Mouse (Mus musculus): ENCODE measurements around the gene Lipa. TPM values are rescaled to one million over a fixed set of nuclear protein-coding genes. Genes with fewer than 3 reads are reported as not detected.

The Lipa gene
- polyA plus RNA-seq, 1 experiment from 2014 or later = 28.6 TPM

GRCm38 (mm10) chr19:34517197-34517596 lies 10.1 kb downstream of the Lipa start:
- no peaks in the 10 kb centered on the region for H3K4me1 ChIP-seq (replicated peaks; ENCODE audit: control insufficient read depth, insufficient read depth, low read length)
- no peak for DNase-seq (ENCODE audit: low spot score)
- no peak overlapping the region for H3K4me2 ChIP-seq (replicated peaks)
- H3K36me3 ChIP-seq (replicated peaks; ENCODE audit: control insufficient read depth, insufficient read depth) = no peaks in the 10 kb centered on the region; the same call in 1 of the 2 replicates
- H3K27me3 ChIP-seq (ENCODE audit: control insufficient read depth, insufficient read depth, low read length) = no peaks in the 10 kb centered on the region
- H3K27ac ChIP-seq = no peak overlapping the region
- 95% methylated on average over 3 of the region's 3 CpGs for WGBS
- H3K9me3 ChIP-seq (ENCODE audit: control insufficient read depth, low read length) = no peaks in the 10 kb centered on the region
- ATAC-seq (ENCODE audit: low FRiP score) = no peak
- no peak overlapping the region for H3K4me3 ChIP-seq (replicated peaks; ENCODE audit: low read length)
- no peak overlapping the region for H3K9ac ChIP-seq

- Histone ChIP-seq H3K9ac (no peak overlapping the region), H3K9me3 (ENCODE audit: control insufficient read depth, low read length) (no peaks in the 10 kb centered on the region), H3K4me3 (replicated peaks; ENCODE audit: low read length) (no peak overlapping the region), H3K27ac (no peak overlapping the region), H3K27me3 (ENCODE audit: control insufficient read depth, insufficient read depth, low read length) (no peaks in the 10 kb centered on the region), H3K36me3 (replicated peaks; ENCODE audit: control insufficient read depth, insufficient read depth) (no peaks in the 10 kb centered on the region; the same call in 1 of the 2 replicates), H3K4me2 (replicated peaks) (no peak overlapping the region), H3K4me1 (replicated peaks; ENCODE audit: control insufficient read depth, insufficient read depth, low read length) (no peaks in the 10 kb centered on the region)
- ATAC-seq (ENCODE audit: low FRiP score) = no peak
- no peak for DNase-seq (ENCODE audit: low spot score)
- 89% methylated on average over 2 of the region's 2 CpGs for WGBS
Observed at GRCm38 (mm10) chr19:34516346-34516745, 10.9 kb downstream of the Lipa start.

- Histone ChIP-seq H3K9me3 (ENCODE audit: control insufficient read depth, low read length) (no peaks in the 10 kb centered on the region), H3K27me3 (ENCODE audit: control insufficient read depth, insufficient read depth, low read length) (no peaks in the 10 kb centered on the region), H3K4me1 (replicated peaks; ENCODE audit: control insufficient read depth, insufficient read depth, low read length) (no peaks in the 10 kb centered on the region), H3K36me3 (replicated peaks; ENCODE audit: control insufficient read depth, insufficient read depth) (peaks cover under 1% of the 10 kb centered on the region; the same call in 1 of the 2 replicates), H3K9ac (no peak overlapping the region), H3K4me3 (replicated peaks; ENCODE audit: low read length) (no peak overlapping the region), H3K27ac (no peak overlapping the region), H3K4me2 (replicated peaks) (no peak overlapping the region)
- ATAC-seq (ENCODE audit: low FRiP score) = no peak
- DNase-seq (ENCODE audit: low spot score) = no peak
- WGBS = 86% methylated on average over 3 of the region's 3 CpGs
Observed at GRCm38 (mm10) chr19:34515681-34516080, 11.6 kb downstream of the Lipa start.

- H3K27me3 ChIP-seq (ENCODE audit: control insufficient read depth, insufficient read depth, low read length) = no peaks in the 10 kb centered on the region
- no peaks in the 10 kb centered on the region for H3K4me1 ChIP-seq (replicated peaks; ENCODE audit: control insufficient read depth, insufficient read depth, low read length)
- WGBS = 59% methylated on average over 8 of the region's 8 CpGs
- peaks cover 24% of the 10 kb centered on the region for H3K36me3 ChIP-seq (replicated peaks; ENCODE audit: control insufficient read depth, insufficient read depth)
- H3K27ac ChIP-seq = no peak overlapping the region
- no peak for DNase-seq (ENCODE audit: low spot score)
- H3K4me2 ChIP-seq (replicated peaks) = no peak overlapping the region
- no peaks in the 10 kb centered on the region for H3K9me3 ChIP-seq (ENCODE audit: control insufficient read depth, low read length)
- no peak overlapping the region for H3K4me3 ChIP-seq (replicated peaks; ENCODE audit: low read length)
- no peak overlapping the region for H3K9ac ChIP-seq
- no peak for ATAC-seq (ENCODE audit: low FRiP score)
Observed at GRCm38 (mm10) chr19:34511528-34511927, 15.7 kb downstream of the Lipa start.

GRCm38 (mm10) chr19:34510717-34511116 lies 16.6 kb downstream of the Lipa start:
- no peaks in the 10 kb centered on the region for H3K9me3 ChIP-seq (ENCODE audit: control insufficient read depth, low read length)
- no peak overlapping the region for H3K9ac ChIP-seq
- no peak overlapping the region for H3K4me2 ChIP-seq (replicated peaks)
- WGBS = 93% methylated on average over 5 of the region's 5 CpGs
- no peaks in the 10 kb centered on the region for H3K4me1 ChIP-seq (replicated peaks; ENCODE audit: control insufficient read depth, insufficient read depth, low read length)
- peaks cover 28% of the 10 kb centered on the region for H3K36me3 ChIP-seq (replicated peaks; ENCODE audit: control insufficient read depth, insufficient read depth)
- DNase-seq (ENCODE audit: low spot score) (no peak), ATAC-seq (ENCODE audit: low FRiP score) (no peak)
- no peaks in the 10 kb centered on the region for H3K27me3 ChIP-seq (ENCODE audit: control insufficient read depth, insufficient read depth, low read length)
- no peak overlapping the region for H3K27ac ChIP-seq
- no peak overlapping the region for H3K4me3 ChIP-seq (replicated peaks; ENCODE audit: low read length)

GRCm38 (mm10) chr19:34505161-34505721 lies 22.0 kb downstream of the Lipa start:
- 94% methylated on average over 12 of the region's 12 CpGs for WGBS
- H3K9me3 ChIP-seq (ENCODE audit: control insufficient read depth, low read length) = no peaks in the 10 kb centered on the region
- H3K9ac ChIP-seq = no peak overlapping the region
- no peak overlapping the region for H3K4me2 ChIP-seq (replicated peaks)
- DNase-seq (ENCODE audit: low spot score) = no peak
- no peak overlapping the region for H3K27ac ChIP-seq
- peaks cover 31% of the 10 kb centered on the region for H3K36me3 ChIP-seq (replicated peaks; ENCODE audit: control insufficient read depth, insufficient read depth)
- H3K27me3 ChIP-seq (ENCODE audit: control insufficient read depth, insufficient read depth, low read length) = no peaks in the 10 kb centered on the region
- H3K4me1 ChIP-seq (replicated peaks; ENCODE audit: control insufficient read depth, insufficient read depth, low read length) = no peaks in the 10 kb centered on the region
- H3K4me3 ChIP-seq (replicated peaks; ENCODE audit: low read length) = no peak overlapping the region
- no peak for ATAC-seq (ENCODE audit: low FRiP score)

- DNase-seq (ENCODE audit: low spot score) (peak; percentile 37), ATAC-seq (ENCODE audit: low FRiP score) (no peak)
- 53% methylated on average over 4 of the region's 4 CpGs for WGBS
Observed at GRCm38 (mm10) chr19:34500763-34501162, 26.5 kb downstream of the Lipa start.

GRCm38 (mm10) chr19:34496353-34496752 lies 30.9 kb downstream of the Lipa start:
- WGBS = 76% methylated on average over 1 of the region's 1 CpGs
- Histone ChIP-seq H3K27me3 (ENCODE audit: control insufficient read depth, insufficient read depth, low read length) (no peaks in the 10 kb centered on the region), H3K4me3 (replicated peaks; ENCODE audit: low read length) (no peak overlapping the region), H3K9me3 (ENCODE audit: control insufficient read depth, low read length) (no peaks in the 10 kb centered on the region), H3K9ac (no peak overlapping the region), H3K27ac (no peak overlapping the region), H3K4me1 (replicated peaks; ENCODE audit: control insufficient read depth, insufficient read depth, low read length) (no peaks in the 10 kb centered on the region), H3K4me2 (replicated peaks) (no peak overlapping the region), H3K36me3 (replicated peaks; ENCODE audit: control insufficient read depth, insufficient read depth) (peaks cover 21% of the 10 kb centered on the region)
- DNase-seq (ENCODE audit: low spot score) (no peak), ATAC-seq (ENCODE audit: low FRiP score) (no peak)

More at GRCm38 (mm10) chr19:34500763-34501162, 26.5 kb downstream of the Lipa start:
- Histone ChIP-seq H3K4me1 (replicated peaks; ENCODE audit: control insufficient read depth, insufficient read depth, low read length) (no peaks in the 10 kb centered on the region), H3K4me2 (replicated peaks) (no peak overlapping the region), H3K27me3 (ENCODE audit: control insufficient read depth, insufficient read depth, low read length) (no peaks in the 10 kb centered on the region), H3K36me3 (replicated peaks; ENCODE audit: control insufficient read depth, insufficient read depth) (peaks cover 14% of the 10 kb centered on the region), H3K4me3 (replicated peaks; ENCODE audit: low read length) (no peak overlapping the region), H3K9ac (no peak overlapping the region), H3K27ac (no peak overlapping the region), H3K9me3 (ENCODE audit: control insufficient read depth, low read length) (no peaks in the 10 kb centered on the region)

GRCm38 (mm10) chr19:34493859-34494258 lies 33.4 kb downstream of the Lipa start:
- no peak overlapping the region for H3K9ac ChIP-seq
- 95% methylated on average over 4 of the region's 4 CpGs for WGBS

GRCm38 (mm10) chr19:34483547-34483946 lies 43.7 kb downstream of the Lipa start:
- Histone ChIP-seq H3K9me3 (ENCODE audit: control insufficient read depth, low read length) (no peaks in the 10 kb centered on the region), H3K4me1 (replicated peaks; ENCODE audit: control insufficient read depth, insufficient read depth, low read length) (no peaks in the 10 kb centered on the region), H3K27ac (no peak overlapping the region), H3K36me3 (replicated peaks; ENCODE audit: control insufficient read depth, insufficient read depth) (no peaks in the 10 kb centered on the region), H3K9ac (no peak overlapping the region), H3K27me3 (ENCODE audit: control insufficient read depth, insufficient read depth, low read length) (no peaks in the 10 kb centered on the region), H3K4me3 (replicated peaks; ENCODE audit: low read length) (no peak overlapping the region), H3K4me2 (replicated peaks) (no peak overlapping the region)
- ATAC-seq (ENCODE audit: low FRiP score) (no peak), DNase-seq (ENCODE audit: low spot score) (peak; percentile 59)
- 20% methylated on average over 4 of the region's 4 CpGs for WGBS

More at GRCm38 (mm10) chr19:34493859-34494258, 33.4 kb downstream of the Lipa start:
- Histone ChIP-seq H3K36me3 (replicated peaks; ENCODE audit: control insufficient read depth, insufficient read depth) (peaks cover 12% of the 10 kb centered on the region; the same call in 1 of the 2 replicates), H3K9me3 (ENCODE audit: control insufficient read depth, low read length) (no peaks in the 10 kb centered on the region), H3K4me2 (replicated peaks) (no peak overlapping the region), H3K4me3 (replicated peaks; ENCODE audit: low read length) (no peak overlapping the region), H3K27me3 (ENCODE audit: control insufficient read depth, insufficient read depth, low read length) (no peaks in the 10 kb centered on the region), H3K4me1 (replicated peaks; ENCODE audit: control insufficient read depth, insufficient read depth, low read length) (no peaks in the 10 kb centered on the region), H3K27ac (no peak overlapping the region)
- ATAC-seq (ENCODE audit: low FRiP score) (no peak), DNase-seq (ENCODE audit: low spot score) (no peak)
